Mouse (Mus musculus): ENCODE results near the gene Src. TPM values are rescaled to one million over a fixed set of nuclear protein-coding genes. Genes with fewer than 3 reads are reported as not detected.
"Not testable (repeated sequence)": the region's sequence is repeated elsewhere in the genome, so short reads cannot be mapped to it uniquely, and the experiment has no call there.

Gene Src
- polyA plus RNA-seq, 1 experiment from 2014 or later = 23.1 TPM

DNA sequence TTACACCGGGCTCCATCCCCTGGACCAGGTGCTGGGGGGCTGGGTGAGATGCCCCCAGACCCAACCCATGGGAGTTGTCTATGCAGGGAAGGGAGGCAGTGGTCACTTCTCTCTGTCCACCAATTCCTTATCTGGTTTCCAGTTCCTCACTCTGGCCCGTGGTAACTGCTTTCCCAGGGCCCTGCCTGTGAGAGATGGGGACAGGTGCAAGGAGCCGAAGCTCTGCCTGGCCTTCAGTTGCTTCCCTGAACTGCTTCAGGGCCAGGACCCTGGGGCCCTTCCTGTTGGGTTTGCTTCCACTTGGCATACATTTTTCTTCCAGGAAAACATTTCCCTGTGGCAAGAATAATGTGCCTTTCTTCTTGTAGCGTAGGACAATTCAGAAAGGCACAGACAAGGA is 54.2 kb downstream of the Src start:
- peaks cover 97% of the 10 kb centered on the region for H3K4me1 ChIP-seq
- no peak for DNase-seq (ENCODE audit: low spot score)
- WGBS = 62% methylated on average over 4 of the region's 4 CpGs
- peaks cover 48% of the 10 kb centered on the region for H3K36me3 ChIP-seq (replicated peaks)
- no peaks in the 10 kb centered on the region for H3K27me3 ChIP-seq (replicated peaks; ENCODE audit: low read depth, poor library complexity, severe bottlenecking)
- H3K9me3 ChIP-seq = no peaks in the 10 kb centered on the region
- H3K27ac ChIP-seq (replicated peaks) = peak overlapping the region; percentile 88
- no peak overlapping the region for H3K4me3 ChIP-seq

DNA sequence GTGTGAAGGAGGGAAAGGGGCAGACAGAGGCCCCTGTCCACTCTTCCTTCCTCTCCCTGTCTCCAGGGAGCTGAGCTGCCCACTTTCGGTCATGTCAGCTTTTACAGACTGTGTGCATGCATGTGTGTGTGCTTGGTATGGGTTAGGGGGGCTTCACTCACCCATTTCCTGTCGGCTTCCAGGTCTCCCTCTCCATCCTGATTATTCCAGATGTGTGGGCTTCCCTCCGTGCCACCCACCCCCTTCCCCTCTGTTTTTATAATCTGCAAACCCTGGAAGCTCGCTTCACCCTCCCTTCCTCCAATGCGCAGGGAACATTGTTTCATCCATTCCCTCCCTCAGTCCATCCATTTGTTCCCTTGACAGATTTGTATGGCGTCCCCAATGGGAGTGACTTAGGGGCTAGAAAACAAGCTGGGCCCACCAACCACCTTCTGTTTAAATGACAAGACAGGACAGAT is 56.1 kb downstream of the Src start:
- Histone ChIP-seq H3K27ac (replicated peaks) (peak overlapping the region; percentile 88), H3K36me3 (replicated peaks) (peaks cover 30% of the 10 kb centered on the region), H3K27me3 (replicated peaks; ENCODE audit: low read depth, poor library complexity, severe bottlenecking) (no peaks in the 10 kb centered on the region), H3K4me3 (peak overlapping the region; percentile 19; the same call in 1 of the 2 replicates), H3K4me1 (peaks cover 100% of the 10 kb centered on the region), H3K9me3 (no peaks in the 10 kb centered on the region)
- peak; percentile 64 for DNase-seq (ENCODE audit: low spot score)
- WGBS = 15% methylated on average over 6 of the region's 6 CpGs

DNA sequence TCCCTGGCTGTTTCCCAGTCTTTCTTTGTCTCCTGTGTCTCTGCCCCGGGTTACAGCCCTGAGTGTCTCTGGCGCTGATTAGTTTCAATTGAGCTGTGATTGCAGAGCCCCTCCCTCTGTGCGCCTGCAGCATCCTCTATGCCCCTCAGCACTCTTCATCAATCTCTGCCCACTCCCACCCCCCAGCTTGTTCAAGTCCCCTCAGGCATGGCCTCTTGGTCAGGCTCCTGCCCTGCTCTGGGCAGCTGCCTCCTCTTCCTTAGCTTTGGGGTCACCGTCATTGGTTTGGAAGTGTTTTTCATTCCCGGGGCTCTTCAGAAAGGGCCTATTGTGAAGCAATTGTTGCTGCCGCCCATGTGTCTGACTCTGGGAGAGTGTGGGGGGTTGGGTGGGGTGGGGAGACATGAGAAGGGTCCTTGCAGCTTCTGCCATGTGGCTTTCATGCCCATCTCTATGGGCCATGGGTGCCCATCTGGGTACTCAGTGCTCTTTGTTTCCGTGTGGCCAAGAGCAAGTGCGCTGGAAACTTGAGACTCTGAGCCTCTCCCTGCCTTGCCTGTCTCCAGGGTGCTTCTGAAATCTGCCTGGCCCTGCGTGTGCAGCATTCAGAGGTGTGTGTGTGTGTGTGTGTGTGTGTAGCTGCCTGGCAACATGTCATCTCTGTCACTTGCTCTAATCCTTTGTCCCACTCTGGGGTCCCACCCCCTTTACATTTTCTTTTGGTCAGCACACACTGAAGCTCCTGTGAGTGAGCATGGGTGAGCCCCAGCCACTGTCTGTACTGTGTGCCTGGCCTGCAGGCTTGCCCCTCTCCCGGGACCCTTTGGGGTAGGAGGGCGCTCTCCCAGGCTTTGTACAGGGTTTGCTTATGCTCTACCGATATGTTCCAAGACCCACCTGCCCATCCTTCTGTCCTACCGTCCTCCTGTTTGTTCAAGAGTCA is 57.5 kb downstream of the Src start:
- H3K27ac ChIP-seq (replicated peaks) = peak overlapping the region; percentile 88
- WGBS = 16% methylated on average over 13 of the region's 13 CpGs
- no peaks in the 10 kb centered on the region for H3K27me3 ChIP-seq (replicated peaks; ENCODE audit: low read depth, poor library complexity, severe bottlenecking)
- no peaks in the 10 kb centered on the region for H3K9me3 ChIP-seq
- DNase-seq (ENCODE audit: low spot score) = peak; percentile 78
- peak overlapping the region; percentile 31; the same call in 1 of the 2 replicates for H3K4me3 ChIP-seq
- H3K36me3 ChIP-seq (replicated peaks) = peaks cover 16% of the 10 kb centered on the region
- peaks cover 100% of the 10 kb centered on the region for H3K4me1 ChIP-seq

DNA sequence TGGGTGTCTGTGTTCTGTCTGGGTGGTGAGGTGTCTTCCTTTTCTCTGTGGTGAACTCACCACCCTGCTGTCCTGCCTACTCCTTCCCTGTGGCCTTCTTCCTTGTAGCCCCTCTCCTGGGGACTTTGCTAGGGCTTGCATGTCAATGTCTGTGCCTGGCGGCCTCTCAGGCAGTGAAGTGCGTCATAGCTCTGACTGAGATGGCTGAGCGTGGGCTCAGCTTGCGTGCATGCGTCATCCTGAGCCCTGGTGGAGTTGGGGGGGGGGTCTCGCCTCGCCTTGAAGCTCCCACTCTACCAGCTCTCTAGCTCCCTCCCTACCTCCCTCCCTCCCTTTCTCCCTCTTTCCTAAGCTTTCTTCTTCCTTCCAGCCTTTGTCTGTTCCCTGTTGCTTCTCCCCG is 60.4 kb downstream of the Src start:
- peak overlapping the region; percentile 79 for H3K27ac ChIP-seq (replicated peaks)
- no peaks in the 10 kb centered on the region for H3K36me3 ChIP-seq (replicated peaks)
- H3K27me3 ChIP-seq (replicated peaks; ENCODE audit: low read depth, poor library complexity, severe bottlenecking) = no peaks in the 10 kb centered on the region
- H3K4me3 ChIP-seq = no peak overlapping the region
- H3K9me3 ChIP-seq = no peaks in the 10 kb centered on the region
- peaks cover 97% of the 10 kb centered on the region for H3K4me1 ChIP-seq
- 74% methylated on average over 8 of the region's 8 CpGs for WGBS
- DNase-seq (ENCODE audit: low spot score) = no peak

DNA sequence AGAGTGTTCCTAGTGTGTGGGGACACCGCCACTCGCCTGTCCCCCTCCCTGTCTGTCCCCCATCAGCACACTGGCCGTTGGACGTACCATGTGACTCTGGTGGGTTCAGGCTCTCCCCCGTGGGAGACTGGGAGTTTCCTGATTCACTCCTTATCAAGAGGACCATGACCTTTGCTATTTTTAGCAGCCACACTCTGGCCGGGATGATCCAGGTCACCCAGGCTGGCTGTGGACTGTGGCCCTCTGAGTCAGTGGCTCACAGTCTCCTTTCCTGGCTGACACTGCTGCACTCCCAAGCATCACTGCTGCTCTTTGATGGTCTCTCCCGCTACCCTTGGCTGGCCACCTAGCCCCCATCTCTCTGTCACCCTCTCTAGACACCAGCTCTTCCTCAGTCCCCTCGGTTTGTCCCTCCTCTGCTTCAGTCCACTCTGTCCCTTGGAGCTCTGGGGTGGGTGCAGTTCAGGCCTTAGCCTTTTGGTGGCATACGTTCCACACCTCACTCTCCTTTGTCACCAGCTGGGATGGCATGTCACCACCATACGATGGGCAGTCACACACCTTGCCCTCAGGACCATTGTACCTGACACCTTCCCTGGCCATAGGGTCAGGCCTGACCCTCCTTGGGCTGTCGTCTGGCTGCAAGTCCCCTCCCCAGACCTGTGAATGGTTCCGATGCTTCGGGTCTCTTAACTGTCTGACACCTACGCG is 61.8 kb downstream of the Src start:
- Histone ChIP-seq H3K27ac (replicated peaks) (peak overlapping the region; percentile 79), H3K4me1 (peaks cover 91% of the 10 kb centered on the region), H3K9me3 (no peaks in the 10 kb centered on the region), H3K4me3 (no peak overlapping the region), H3K27me3 (replicated peaks; ENCODE audit: low read depth, poor library complexity, severe bottlenecking) (no peaks in the 10 kb centered on the region), H3K36me3 (replicated peaks) (no peaks in the 10 kb centered on the region)
- peak; percentile 57 for DNase-seq (ENCODE audit: low spot score)
- 51% methylated on average over 15 of the region's 15 CpGs for WGBS

DNA sequence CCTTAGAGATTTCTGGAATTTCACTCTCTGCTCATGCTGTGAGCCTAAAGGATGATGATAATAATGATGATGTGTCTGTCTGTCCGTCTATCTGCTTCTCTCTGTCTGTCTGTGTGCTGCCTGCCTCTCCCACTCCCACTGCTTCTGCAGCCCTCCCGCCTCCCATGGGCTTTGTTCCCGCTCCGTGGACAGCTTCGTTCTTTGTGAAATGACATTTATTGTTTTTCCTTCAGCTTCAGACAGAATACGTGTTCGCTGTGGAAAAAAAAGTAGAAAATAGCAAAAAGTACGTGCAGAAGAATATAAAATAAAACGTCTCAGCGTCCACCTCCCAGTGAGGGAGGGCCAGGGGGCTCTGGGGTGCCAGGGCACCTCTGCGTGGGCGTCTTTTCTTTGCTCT is 64.5 kb downstream of the Src start:
- Histone ChIP-seq H3K4me3 (no peak overlapping the region), H3K27ac (replicated peaks) (peak overlapping the region; percentile 79), H3K36me3 (replicated peaks) (no peaks in the 10 kb centered on the region), H3K27me3 (replicated peaks; ENCODE audit: low read depth, poor library complexity, severe bottlenecking) (no peaks in the 10 kb centered on the region), H3K4me1 (peaks cover 88% of the 10 kb centered on the region), H3K9me3 (no peaks in the 10 kb centered on the region)
- DNase-seq (ENCODE audit: low spot score) = no peak
- WGBS = 61% methylated on average over 12 of the region's 12 CpGs

DNA sequence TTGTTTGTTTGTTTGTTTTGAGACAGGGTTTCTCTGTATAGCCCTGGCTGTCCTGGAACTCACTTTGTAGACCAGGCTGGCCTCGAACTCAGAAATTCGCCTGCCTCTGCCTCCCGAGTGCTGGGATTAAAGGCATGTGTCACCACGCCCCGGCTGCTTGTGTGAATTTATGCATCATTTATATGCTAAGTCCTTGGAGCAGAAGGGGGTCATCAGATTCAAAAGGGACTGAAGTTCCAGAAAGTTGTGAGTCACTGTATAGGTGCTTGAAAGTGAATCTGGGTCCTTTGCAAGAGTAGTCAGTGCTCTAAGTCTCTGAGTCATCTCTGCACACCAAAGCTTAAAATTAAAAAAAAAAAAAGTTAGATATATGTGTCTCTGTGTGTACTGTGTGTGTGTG is 68.3 kb downstream of the Src start:
- Histone ChIP-seq H3K27ac (replicated peaks) (peak overlapping the region; percentile 85), H3K4me1 (peaks cover 66% of the 10 kb centered on the region)
- not testable (repeated sequence) for H3K27me3 ChIP-seq (replicated peaks; ENCODE audit: low read depth, poor library complexity, severe bottlenecking); H3K4me3 ChIP-seq; H3K36me3 ChIP-seq (replicated peaks); DNase-seq (ENCODE audit: low spot score); H3K9me3 ChIP-seq
- 87% methylated on average over 5 of the region's 5 CpGs for WGBS

DNA sequence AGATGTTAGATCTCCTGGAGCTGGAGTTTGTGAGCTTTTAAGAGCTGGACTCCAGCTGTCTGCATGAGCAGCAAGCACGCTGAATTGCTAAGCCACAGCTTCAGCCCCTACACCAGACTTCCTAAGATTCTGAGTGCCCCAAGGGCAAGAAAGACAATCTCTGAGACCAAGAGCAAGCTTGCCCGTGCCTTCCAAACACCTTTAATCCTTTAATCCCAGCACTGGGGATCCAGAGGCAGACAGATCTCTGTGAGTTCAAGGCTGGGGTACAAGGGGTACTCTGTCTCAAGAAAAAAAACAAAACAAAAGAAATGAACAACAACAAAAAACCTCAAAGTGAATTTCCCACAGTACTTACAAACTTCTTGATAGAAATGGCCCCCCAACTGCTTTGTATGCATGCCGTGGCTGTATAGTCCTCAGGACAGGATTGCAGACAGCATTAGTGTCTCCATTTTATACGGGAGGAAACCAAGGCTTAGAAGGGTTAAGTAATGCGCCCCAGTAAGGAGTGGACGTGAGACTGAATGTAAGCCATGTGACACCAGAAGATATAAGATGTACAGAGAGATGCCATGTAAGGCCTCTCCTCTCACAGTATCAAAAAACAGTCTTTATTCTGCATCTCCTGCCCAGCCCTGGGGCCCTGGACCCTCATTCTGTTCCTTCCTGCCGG is 68.9 kb downstream of the Src start:
- Histone ChIP-seq H3K4me1 (peaks cover 61% of the 10 kb centered on the region), H3K9me3 (no peaks in the 10 kb centered on the region), H3K27ac (replicated peaks) (peak overlapping the region; percentile 85), H3K36me3 (replicated peaks) (no peaks in the 10 kb centered on the region), H3K4me3 (no peak overlapping the region; the same call in 1 of the 2 replicates), H3K27me3 (replicated peaks; ENCODE audit: low read depth, poor library complexity, severe bottlenecking) (0 out of 2 replicates have a peak, but pooled peaks cover 4% of the 10 kb centered on the region)
- WGBS = 37% methylated on average over 7 of the region's 7 CpGs
- DNase-seq (ENCODE audit: low spot score) = no peak

DNA sequence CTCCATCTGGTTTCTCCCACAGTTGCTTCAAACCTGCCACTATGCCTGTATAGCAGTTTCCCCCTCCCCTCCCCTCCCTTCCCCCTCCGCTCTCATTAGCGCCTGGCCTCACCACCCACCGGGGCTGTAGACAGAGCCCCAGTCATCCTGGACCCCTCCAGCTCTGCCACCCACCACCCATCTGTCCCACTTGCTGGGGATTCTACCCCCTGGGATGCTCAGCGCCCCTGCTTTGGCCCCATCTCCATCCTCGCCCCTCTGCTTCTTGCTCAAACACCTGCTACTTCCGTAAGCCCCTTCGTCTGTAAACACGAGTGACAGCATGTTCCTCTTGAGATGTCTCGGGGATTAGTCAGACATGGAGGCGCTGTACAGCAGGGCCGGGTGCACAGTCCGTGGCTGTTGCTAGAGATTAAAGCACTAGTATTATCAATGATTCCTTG is 69.5 kb downstream of the Src start:
- Histone ChIP-seq H3K9me3 (no peaks in the 10 kb centered on the region), H3K4me1 (peaks cover 54% of the 10 kb centered on the region), H3K27ac (replicated peaks) (peak overlapping the region; percentile 85), H3K27me3 (replicated peaks; ENCODE audit: low read depth, poor library complexity, severe bottlenecking) (0 out of 2 replicates have a peak, but pooled peaks cover 4% of the 10 kb centered on the region), H3K4me3 (no peak overlapping the region; the same call in 1 of the 2 replicates), H3K36me3 (replicated peaks) (no peaks in the 10 kb centered on the region)
- WGBS = 24% methylated on average over 12 of the region's 12 CpGs
- DNase-seq (ENCODE audit: low spot score) = no peak

DNA sequence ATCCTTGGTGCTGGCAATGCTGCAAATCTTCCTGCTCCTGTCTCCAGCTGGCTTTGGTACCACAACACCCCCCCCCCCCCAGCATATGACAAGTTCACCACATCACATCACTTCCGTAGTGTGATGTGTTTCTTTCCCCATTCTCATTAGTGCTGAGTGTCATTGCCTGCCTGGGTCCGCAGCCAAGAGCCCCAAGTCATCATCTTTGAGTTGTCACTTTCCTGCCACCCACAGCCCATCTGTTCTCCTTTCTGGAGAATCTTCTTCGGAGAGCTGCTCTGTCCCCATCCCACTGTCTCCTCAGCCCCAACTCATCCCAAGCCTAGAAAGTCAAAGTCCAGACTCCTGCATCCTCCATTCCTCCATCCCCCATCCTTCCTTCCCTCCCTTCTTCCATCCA is 75.0 kb downstream of the Src start:
- 91% methylated on average over 3 of the region's 3 CpGs for WGBS
- no peak for DNase-seq (ENCODE audit: low spot score)
- peaks cover 24% of the 10 kb centered on the region; the same call in 1 of the 2 replicates for H3K27me3 ChIP-seq (replicated peaks; ENCODE audit: low read depth, poor library complexity, severe bottlenecking)
- H3K36me3 ChIP-seq (replicated peaks) = no peaks in the 10 kb centered on the region
- peaks cover 30% of the 10 kb centered on the region for H3K4me1 ChIP-seq
- H3K27ac ChIP-seq (replicated peaks) = no peak overlapping the region
- no peaks in the 10 kb centered on the region for H3K9me3 ChIP-seq
- H3K4me3 ChIP-seq = no peak overlapping the region

DNA sequence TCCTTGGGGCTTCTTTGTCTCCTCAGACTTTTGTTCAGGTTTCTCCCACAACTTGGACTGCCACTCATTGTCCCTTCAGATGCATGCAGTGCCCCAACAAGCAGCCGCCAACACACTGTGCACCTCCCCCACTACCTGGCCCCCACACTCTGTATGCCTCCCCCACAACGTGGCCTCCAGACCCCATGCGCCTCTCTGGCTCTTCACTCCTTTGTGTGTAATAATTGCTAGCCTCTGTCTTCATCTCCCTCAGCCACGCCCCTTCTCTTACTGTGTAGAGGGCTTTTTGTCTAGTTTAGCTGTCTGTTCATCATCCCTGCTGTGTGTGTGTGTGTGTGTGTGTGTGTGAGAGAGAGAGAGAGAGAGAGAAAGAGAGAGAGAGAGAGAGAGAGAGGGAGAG is 80.3 kb downstream of the Src start:
- DNase-seq (ENCODE audit: low spot score) = peak; percentile 42
- H3K4me1 ChIP-seq = peaks cover 44% of the 10 kb centered on the region
- 40% methylated on average over 4 of the region's 4 CpGs for WGBS
- H3K36me3 ChIP-seq (replicated peaks) = no peaks in the 10 kb centered on the region
- H3K27me3 ChIP-seq (replicated peaks; ENCODE audit: low read depth, poor library complexity, severe bottlenecking) = peaks cover 20% of the 10 kb centered on the region; the same call in 1 of the 2 replicates
- H3K9me3 ChIP-seq = no peaks in the 10 kb centered on the region
- peak overlapping the region; percentile 77 for H3K27ac ChIP-seq (replicated peaks)
- H3K4me3 ChIP-seq = no peak overlapping the region

DNA sequence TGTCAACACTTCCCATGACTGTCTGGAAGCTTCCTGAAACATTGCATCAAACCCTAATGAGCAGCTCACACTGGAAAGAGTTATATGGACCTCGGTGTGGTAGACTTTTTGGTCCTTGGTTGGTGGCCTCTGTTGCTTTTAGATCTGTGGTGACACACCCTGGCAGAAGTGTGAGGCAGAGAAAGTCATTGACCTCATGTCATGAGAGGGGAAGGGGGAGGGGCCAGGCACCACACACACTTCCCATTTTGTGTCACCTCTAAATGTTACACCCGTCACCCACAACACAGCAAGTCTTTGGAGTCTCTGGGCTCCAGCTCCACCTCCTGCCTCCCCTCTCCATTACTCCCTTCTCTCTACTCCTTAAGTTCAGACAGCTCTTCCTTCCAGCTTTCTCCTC is 82.1 kb downstream of the Src start:
- DNase-seq (ENCODE audit: low spot score) = no peak
- 89% methylated on average over 2 of the region's 2 CpGs for WGBS
- Histone ChIP-seq H3K36me3 (replicated peaks) (no peaks in the 10 kb centered on the region), H3K27ac (replicated peaks) (peak overlapping the region; percentile 7; the same call in 1 of the 2 replicates), H3K9me3 (no peaks in the 10 kb centered on the region), H3K4me3 (no peak overlapping the region), H3K27me3 (replicated peaks; ENCODE audit: low read depth, poor library complexity, severe bottlenecking) (peaks cover 27% of the 10 kb centered on the region; the same call in 1 of the 2 replicates), H3K4me1 (peaks cover 53% of the 10 kb centered on the region)

Measured in embryonic facial prominence, embryonic 10.5 days (tissue).